Mouse (Mus musculus): ENCODE measurements around the gene Lypd5. TPM values are rescaled to one million over a fixed set of nuclear protein-coding genes. Genes with fewer than 3 reads are reported as not detected.

Gene Lypd5
- total and polyA plus RNA-seq, 3 experiments, result not detected

DNA sequence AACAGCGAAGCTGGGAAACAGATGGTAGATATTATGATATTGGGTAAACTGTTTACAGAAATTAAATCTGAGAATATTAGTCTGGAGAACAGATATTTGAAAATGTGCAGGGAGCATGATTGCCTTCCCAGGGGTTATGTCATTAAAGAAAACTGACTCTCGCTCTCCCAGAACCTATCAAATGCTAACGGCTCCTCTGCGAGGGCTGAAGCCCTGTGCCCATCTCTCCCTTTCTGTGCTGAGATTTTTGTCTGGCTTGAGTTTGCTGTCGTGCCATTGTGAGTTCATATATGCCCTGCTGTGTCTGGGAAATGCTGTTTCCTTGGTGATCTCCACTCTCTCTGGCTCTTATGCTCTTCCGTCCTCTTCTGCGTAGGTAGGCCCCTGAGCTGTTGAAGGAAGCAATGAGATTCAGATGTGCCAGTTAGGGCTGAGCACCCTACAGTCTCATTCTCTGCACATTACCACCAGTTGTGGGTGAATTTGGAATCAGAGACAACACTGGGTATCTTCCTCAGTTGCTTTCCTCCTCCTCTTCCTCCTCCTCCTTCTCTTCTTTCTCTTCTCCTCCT is 5.2 kb upstream of the Lypd5 start:
- H3K4me2 ChIP-seq (ENCODE audit: insufficient read depth, low read depth, poor library complexity, severe bottlenecking), result no peak overlapping the region
- dilution Hi-C loops (cut with MboI; ENCODE audit: extremely low pct_ligation_motif_present, extremely low pct_unique_long_range_greater_than_20kb, low sequenced_read_pairs), result no loop called here

DNA sequence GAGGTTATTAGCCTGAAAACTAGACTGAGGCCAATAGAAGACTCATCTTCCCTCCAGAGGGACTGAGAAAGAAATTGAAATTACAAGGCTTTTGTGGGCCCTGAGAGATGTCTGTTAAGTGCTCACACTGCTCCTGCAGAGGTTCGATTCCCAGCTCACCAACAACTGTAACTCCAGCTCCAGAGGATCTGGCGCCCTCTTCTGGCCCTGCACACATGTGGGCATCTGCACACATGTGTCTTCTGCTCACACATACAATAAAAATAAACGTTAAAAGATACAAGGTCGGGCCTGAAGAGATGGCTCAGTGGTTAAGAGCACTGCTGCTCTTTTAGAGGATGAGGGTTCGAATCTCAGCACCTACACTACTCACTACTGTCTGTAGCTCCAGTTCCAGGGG is 2.6 kb upstream of the Lypd5 start:
- dilution Hi-C loops (cut with MboI; ENCODE audit: extremely low pct_ligation_motif_present, extremely low pct_unique_long_range_greater_than_20kb, low sequenced_read_pairs), result no loop called here
- in situ Hi-C loops (cut with MboI; ENCODE audit: low pct_ligation_motif_present, low pct_unique_long_range_greater_than_20kb, low sequenced_read_pairs), result no loop called here
- Histone ChIP-seq H3K4me2 (ENCODE audit: insufficient read depth, low read depth, poor library complexity, severe bottlenecking) (no peak overlapping the region), H3K9me3 (replicated peaks; ENCODE audit: low read length) (peaks cover 4% of the 10 kb centered on the region), H3K79me2 (replicated peaks; ENCODE audit: control insufficient read depth, extremely low read depth, insufficient read depth, poor library complexity, severe bottlenecking) (no peaks in the 10 kb centered on the region), H3K27me3 (replicated peaks) (peaks cover 72% of the 10 kb centered on the region), H3K4me3 (replicated peaks in 1 of 3; ENCODE audit: low read depth in 2 of 3, low read length in 2 of 3, poor library complexity in 1 of 3) (no peak overlapping the region), H3K36me3 (replicated peaks in 1 of 2; ENCODE audit: control insufficient read depth in 1 of 2, insufficient read depth in 1 of 2, low read length in 1 of 2) (no peaks in the 10 kb centered on the region), H3K4me1 (ENCODE audit: control insufficient read depth in 1 of 2, insufficient read depth in 2 of 2) (no peaks in the 10 kb centered on the region), H3K27ac (ENCODE audit: insufficient read depth, low read depth) (no peak overlapping the region), H3K9ac (ENCODE audit: insufficient read depth, low read depth) (no peak overlapping the region)
- TF ChIP-seq CTCF (conservative IDR thresholded peaks at IDR 0.05 in 1 of 2, IDR thresholded peaks at IDR 0.05 in 1 of 2; ENCODE audit: low read depth in 2 of 2, low read length in 2 of 2), result peak in 1 of 2 experiments; percentile 20; a peak in 1 of 4 replicates
- no peak for TF ChIP-seq MXI1 (IDR thresholded peaks at IDR 0.05; ENCODE audit: low read depth, low read length)
- no peak for DNase-seq (ENCODE audit: extremely low read depth)

More for the DNA sequence above, 5.2 kb upstream of the Lypd5 start:
- in situ Hi-C loops (cut with MboI; ENCODE audit: low pct_ligation_motif_present, low pct_unique_long_range_greater_than_20kb, low sequenced_read_pairs), result no loop called here
- peaks cover 54% of the 10 kb centered on the region for H3K27me3 ChIP-seq (replicated peaks)
- DNase-seq (ENCODE audit: extremely low read depth), result no peak
- no peaks in the 10 kb centered on the region for H3K4me1 ChIP-seq (ENCODE audit: control insufficient read depth in 1 of 2, insufficient read depth in 2 of 2)
- H3K36me3 ChIP-seq (replicated peaks in 1 of 2; ENCODE audit: control insufficient read depth in 1 of 2, insufficient read depth in 1 of 2, low read length in 1 of 2), result no peaks in the 10 kb centered on the region
- no peak for TF ChIP-seq IRF4 (IDR thresholded peaks at IDR 0.05; ENCODE audit: low read depth, low read length)
- no peak for TF ChIP-seq GABPA (IDR thresholded peaks at IDR 0.05; ENCODE audit: insufficient replicate concordance, low read depth, low read length)
- no peak for TF ChIP-seq JUND (conservative IDR thresholded peaks at IDR 0.05; ENCODE audit: low read depth, low read length)
- TF ChIP-seq USF2 (conservative IDR thresholded peaks at IDR 0.05; ENCODE audit: low read depth, low read length), result no peak
- TF ChIP-seq USF1 (IDR thresholded peaks at IDR 0.05; ENCODE audit: low read depth, low read length), result no peak
- TF ChIP-seq POLR2AphosphoS2 (IDR thresholded peaks at IDR 0.05; ENCODE audit: low read depth, low read length), result no peak
- TF ChIP-seq UBTF (IDR thresholded peaks at IDR 0.05; ENCODE audit: low read depth, low read length), result no peak
- no peak for TF ChIP-seq KAT2A (IDR thresholded peaks at IDR 0.05; ENCODE audit: insufficient replicate concordance, low read length)
- no peak for TF ChIP-seq HCFC1 (IDR thresholded peaks at IDR 0.05; ENCODE audit: low read depth, low read length)
- no peak for TF ChIP-seq BHLHE40 (IDR thresholded peaks at IDR 0.05; ENCODE audit: low read depth, low read length)
- TF ChIP-seq PAX5 (IDR thresholded peaks at IDR 0.05; ENCODE audit: low read length), result no peak
- TF ChIP-seq ZNF384 (IDR thresholded peaks at IDR 0.05; ENCODE audit: low read depth, low read length), result no peak
- no peak for TF ChIP-seq MAX (IDR thresholded peaks at IDR 0.05; ENCODE audit: low read length)
- no peak for TF ChIP-seq JUN (IDR thresholded peaks at IDR 0.05; ENCODE audit: insufficient read depth, low read depth, low read length)
- H3K4me3 ChIP-seq (replicated peaks in 1 of 3; ENCODE audit: low read depth in 2 of 3, low read length in 2 of 3, poor library complexity in 1 of 3), result no peak overlapping the region
- H3K9me3 ChIP-seq (replicated peaks; ENCODE audit: low read length), result peaks cover 4% of the 10 kb centered on the region
- no peak overlapping the region for H3K27ac ChIP-seq (ENCODE audit: insufficient read depth, low read depth)
- H3K9ac ChIP-seq (ENCODE audit: insufficient read depth, low read depth), result no peak overlapping the region
- no peaks in the 10 kb centered on the region for H3K79me2 ChIP-seq (replicated peaks; ENCODE audit: control insufficient read depth, extremely low read depth, insufficient read depth, poor library complexity, severe bottlenecking)
